Mouse (Mus musculus) stomach, postnatal 0 days (tissue): ENCODE results near the gene Psmb9. TPM values are rescaled to one million over a fixed set of nuclear protein-coding genes. Genes with fewer than 3 reads are reported as not detected.

Experiments used
- ATAC-seq: fragments of 200-750 bp; cut with Nextera tagmentation; 2 replicates; pipeline ENCODE4 v1.8.0; 2017; ENCODE audit not compliant: low FRiP score, low TSS enrichment
- DNase-seq: peaks from one replicate; pipeline ENCODE4 v3.0.0-alpha.2; 2016; ENCODE audit warnings: low spot score
- H3K27ac ChIP-seq: fragments of 300-500 bp; sonication (generic); replicated peaks from 2 replicates; pipeline ENCODE4 v1.5.1; 2014; ENCODE audit warnings: mild to moderate bottlenecking, control low read depth
- H3K27me3 ChIP-seq: fragments of 300-500 bp; sonication (generic); 2 replicates; pipeline ENCODE4 v1.6.1; 2014; ENCODE audit warnings: low read length; ENCODE audit not compliant: control insufficient read depth, insufficient read depth
- H3K36me3 ChIP-seq: fragments of 300-500 bp; sonication (generic); 2 replicates; pipeline ENCODE4 v1.6.1; 2014; ENCODE audit warnings: low read length, mixed read lengths; ENCODE audit not compliant: control insufficient read depth, insufficient read depth
- H3K4me1 ChIP-seq: fragments of 300-500 bp; sonication (generic); replicated peaks from 2 replicates; pipeline ENCODE4 v1.6.1; 2014; ENCODE audit warnings: antibody characterized with exemption; ENCODE audit not compliant: control insufficient read depth, insufficient read depth
- H3K4me2 ChIP-seq: fragments of 300-500 bp; sonication (generic); replicated peaks from 2 replicates; pipeline ENCODE4 v1.6.1; 2014; ENCODE audit warnings: low read depth, mild to moderate bottlenecking, control low read depth, moderate library complexity
- H3K4me3 ChIP-seq: fragments of 300-500 bp; sonication (generic); 2 replicates; pipeline ENCODE4 v1.5.1; 2014; ENCODE audit warnings: low read depth, low read length, control low read depth
- H3K9ac ChIP-seq: fragments of 300-500 bp; sonication (generic); 2 replicates; pipeline ENCODE4 v1.6.1; 2014; ENCODE audit warnings: mild to moderate bottlenecking, low read length, control low read depth, mixed read lengths
- H3K9me3 ChIP-seq: fragments of 300-500 bp; sonication (generic); 2 replicates; pipeline ENCODE4 v1.6.1; 2016; ENCODE audit warnings: low read length; ENCODE audit not compliant: control insufficient read depth
- CTCF ChIP-seq: IDR thresholded peaks from 2 replicates; pipeline ENCODE4 v1.5.1; 2016; ENCODE audit warnings: antibody characterized with exemption, low read depth, mild to moderate bottlenecking, moderate library complexity
- EP300 ChIP-seq: optimal IDR thresholded peaks from 2 replicates; pipeline ENCODE3; 2016; ENCODE audit warnings: antibody characterized with exemption
- WGBS: fragments of 180-500 bp; shearing (Covaris S2); extraction: QIAGEN DNeasy Blood & Tissue Kit; methylation state at CpG from one replicate; pipeline ENCODE4 v1.1.7; 2014; 5-methylcytosine and 5-hydroxymethylcytosine counted together
- polyA plus RNA-seq: library from polyadenylated mRNA; unstranded; fragments of >200 nt; fragmentation: Nextera tagmentation; extraction: Ambion mirVana; gene quantifications from 2 replicates; pipeline ENCODE4 v1.2.1, GENCODE M21; 2015

Psmb9 gene
- polyA plus RNA-seq, 1 experiment from 2014 or later: 12.8 TPM

DNA sequence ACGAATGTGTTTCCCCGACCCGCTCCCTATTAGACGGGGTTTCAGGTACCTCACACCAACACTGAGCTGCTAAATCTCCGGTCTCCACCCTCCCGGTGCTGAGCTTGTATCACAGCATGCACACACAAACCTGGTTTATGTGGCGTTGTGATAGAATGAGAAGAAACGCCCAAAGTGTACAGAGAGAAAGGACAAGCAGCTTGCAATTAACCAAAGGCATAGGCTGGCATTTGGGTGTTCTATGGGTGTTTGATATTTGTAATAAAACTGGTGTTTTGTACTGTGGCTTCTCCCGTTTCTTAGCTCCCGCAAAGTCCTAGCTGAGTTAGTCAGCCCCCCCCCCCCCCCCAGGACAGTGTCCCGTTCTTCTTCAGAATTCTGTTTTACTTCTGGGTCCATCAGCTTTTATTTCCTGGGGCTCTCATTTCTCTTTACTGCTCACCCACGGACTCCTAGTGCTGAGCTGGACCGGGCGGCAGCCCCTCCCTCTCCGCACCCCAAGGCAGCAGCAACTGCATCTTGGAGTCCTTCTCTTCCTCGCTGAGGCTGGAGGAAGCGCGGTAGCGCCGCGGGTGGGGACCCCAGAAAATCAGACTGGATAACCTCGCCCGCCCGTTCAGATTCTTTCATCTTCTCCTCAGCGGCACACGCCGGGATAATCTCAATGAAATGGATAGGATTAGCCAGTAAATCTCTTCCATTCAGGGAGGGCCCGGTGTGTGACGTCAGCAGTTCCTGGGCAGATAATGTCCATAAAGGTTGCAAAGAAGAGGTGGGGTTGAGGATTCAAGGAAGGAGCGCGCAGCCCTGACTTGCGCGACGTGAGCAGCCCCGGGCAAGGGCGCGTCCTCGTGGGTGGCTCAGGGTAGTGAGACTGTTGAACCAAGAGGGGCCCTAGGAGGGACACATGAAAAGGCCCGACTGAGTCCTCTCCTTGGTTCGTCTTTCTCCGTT, 9.7 kb upstream of the Psmb9 start, which contains the start of gene Psmb8:
Gene Psmb8, plus strand, starts transcription at position 781 of the 954 bp plus-strand sequence.
- no peaks in the 10 kb centered on the region for H3K36me3 ChIP-seq
- peak within 1 kb of the TSS; percentile 48 for H3K9ac ChIP-seq
- DNase-seq (peak; percentile 94), ATAC-seq (peak; percentile 92)
- no peaks in the 10 kb centered on the region for H3K9me3 ChIP-seq
- 8% methylated on average over 41 of the region's 41 CpGs for WGBS
- no peaks in the 10 kb centered on the region for H3K4me1 ChIP-seq
- TF ChIP-seq CTCF (peak; percentile 11; the same call in 1 of the 2 replicates), EP300 (no peak)
- H3K4me3 ChIP-seq: peak within 1 kb of the TSS; percentile 50
- H3K27me3 ChIP-seq: no peaks in the 10 kb centered on the region; the same call in 1 of the 2 replicates
- H3K4me2 ChIP-seq: peak within 1 kb of the TSS; percentile 76
- 0 out of 2 replicates have a peak within 1 kb of the TSS, but pooled peaks have one; percentile 14 for H3K27ac ChIP-seq

DNA sequence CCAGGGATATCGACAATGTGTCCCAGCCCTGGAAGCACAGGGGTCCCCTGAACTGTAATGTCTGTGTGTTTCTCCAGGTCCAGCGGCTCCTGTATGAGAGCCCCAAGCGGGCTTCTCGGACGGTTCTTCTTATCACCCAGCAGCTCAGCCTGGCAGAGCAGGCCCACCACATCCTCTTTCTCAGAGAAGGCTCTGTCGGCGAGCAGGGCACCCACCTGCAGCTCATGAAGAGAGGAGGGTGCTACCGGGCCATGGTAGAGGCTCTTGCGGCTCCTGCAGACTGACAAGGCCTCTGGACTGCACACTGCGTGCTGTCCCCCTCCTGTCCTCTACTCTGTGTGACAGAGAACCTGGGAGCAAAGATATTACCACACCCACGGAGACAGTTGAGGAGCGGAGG, 8.9 kb upstream of the Psmb9 start:
- DNase-seq: no peak
- no peaks in the 10 kb centered on the region for H3K4me1 ChIP-seq
- no peak overlapping the region for H3K4me3 ChIP-seq
- WGBS: 63% methylated on average over 12 of the region's 12 CpGs
- H3K4me2 ChIP-seq: no peak overlapping the region
- H3K9ac ChIP-seq: no peak overlapping the region
- no peak overlapping the region for H3K27ac ChIP-seq
- no peak for ATAC-seq
- H3K9me3 ChIP-seq: no peaks in the 10 kb centered on the region
- no peaks in the 10 kb centered on the region; the same call in 1 of the 2 replicates for H3K27me3 ChIP-seq
- TF ChIP-seq CTCF: no peak
- TF ChIP-seq EP300: no peak
- no peaks in the 10 kb centered on the region for H3K36me3 ChIP-seq

DNA sequence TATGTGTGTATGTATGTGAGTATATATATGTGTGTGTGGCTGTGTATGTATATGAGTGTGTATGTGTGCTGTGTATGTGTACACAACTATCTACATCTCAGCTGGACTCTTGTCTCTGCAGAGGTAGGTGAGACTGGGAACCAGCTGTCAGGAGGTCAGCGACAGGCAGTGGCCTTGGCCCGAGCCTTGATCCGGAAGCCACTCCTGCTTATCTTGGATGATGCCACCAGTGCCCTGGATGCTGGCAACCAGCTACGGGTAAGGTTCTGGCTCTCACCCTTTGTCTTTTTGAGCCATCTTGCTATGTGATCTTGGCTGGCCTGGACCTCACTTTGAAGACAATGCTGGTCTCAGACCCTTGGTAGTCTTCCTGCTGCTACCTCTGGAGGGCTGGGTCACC, 7.2 kb upstream of the Psmb9 start:
- DNase-seq: no peak
- Histone ChIP-seq H3K9me3 (no peaks in the 10 kb centered on the region), H3K27me3 (no peaks in the 10 kb centered on the region; the same call in 1 of the 2 replicates), H3K4me3 (no peak overlapping the region), H3K36me3 (no peaks in the 10 kb centered on the region), H3K4me1 (no peaks in the 10 kb centered on the region), H3K9ac (no peak overlapping the region), H3K27ac (no peak overlapping the region), H3K4me2 (no peak overlapping the region)
- ATAC-seq: no peak
- TF ChIP-seq EP300 (no peak), CTCF (no peak)
- 92% methylated on average over 4 of the region's 4 CpGs for WGBS

GRCm38 (mm10) chr17:34193468-34193867, 5.9 kb upstream of the Psmb9 start:
- H3K4me1 ChIP-seq: no peaks in the 10 kb centered on the region
- DNase-seq: no peak
- no peak for ATAC-seq
- TF ChIP-seq CTCF (no peak), EP300 (no peak)
- no peak overlapping the region for H3K4me2 ChIP-seq
- H3K36me3 ChIP-seq: no peaks in the 10 kb centered on the region
- H3K27ac ChIP-seq: no peak overlapping the region
- 50% methylated on average over 8 of the region's 8 CpGs for WGBS
- no peaks in the 10 kb centered on the region for H3K9me3 ChIP-seq
- H3K27me3 ChIP-seq: no peaks in the 10 kb centered on the region; the same call in 1 of the 2 replicates
- H3K4me3 ChIP-seq: no peak overlapping the region
- H3K9ac ChIP-seq: no peak overlapping the region

DNA sequence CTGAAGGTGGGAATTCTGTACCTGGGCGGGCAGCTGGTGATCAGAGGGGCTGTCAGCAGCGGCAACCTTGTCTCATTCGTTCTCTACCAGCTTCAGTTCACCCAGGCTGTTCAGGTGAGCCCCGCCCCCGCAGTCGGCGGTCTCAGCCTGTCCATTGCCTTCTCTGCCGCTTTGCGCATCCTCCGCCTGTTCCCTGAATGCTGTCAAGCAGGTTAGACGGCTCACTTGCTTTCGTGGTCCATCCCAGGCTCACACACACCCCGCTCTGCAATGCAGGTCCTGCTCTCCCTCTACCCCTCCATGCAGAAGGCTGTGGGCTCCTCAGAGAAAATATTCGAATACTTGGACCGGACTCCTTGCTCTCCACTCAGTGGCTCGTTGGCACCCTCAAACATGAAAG, 5.3 kb upstream of the Psmb9 start:
- no peak overlapping the region for H3K27ac ChIP-seq
- H3K4me2 ChIP-seq: no peak overlapping the region
- no peak for ATAC-seq
- WGBS: 25% methylated on average over 16 of the region's 16 CpGs
- TF ChIP-seq CTCF: no peak
- TF ChIP-seq EP300: no peak
- no peak overlapping the region for H3K4me3 ChIP-seq
- no peaks in the 10 kb centered on the region for H3K4me1 ChIP-seq
- DNase-seq: no peak
- no peaks in the 10 kb centered on the region for H3K36me3 ChIP-seq
- H3K9me3 ChIP-seq: no peaks in the 10 kb centered on the region
- no peaks in the 10 kb centered on the region; the same call in 1 of the 2 replicates for H3K27me3 ChIP-seq
- H3K9ac ChIP-seq: no peak overlapping the region

DNA sequence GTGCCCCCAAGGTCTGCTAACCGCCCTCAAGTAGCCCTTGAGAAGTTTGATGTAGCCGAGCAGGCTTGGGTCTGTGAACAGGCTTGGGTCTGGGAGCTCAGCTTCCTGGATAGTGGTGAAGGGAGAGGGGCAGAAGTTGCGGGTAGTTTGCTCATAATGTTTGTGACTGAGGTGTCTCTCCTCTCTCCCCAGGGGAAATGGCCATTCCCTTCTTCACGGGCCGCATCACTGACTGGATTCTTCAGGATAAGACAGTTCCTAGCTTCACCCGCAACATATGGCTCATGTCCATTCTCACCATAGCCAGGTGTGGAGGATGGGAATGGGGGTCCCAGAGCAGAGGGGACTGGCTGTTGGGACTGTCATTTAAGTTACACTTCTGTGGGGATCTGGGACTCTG, 1.4 kb upstream of the Psmb9 start:
- Histone ChIP-seq H3K27me3 (no peaks in the 10 kb centered on the region), H3K4me3 (no peak overlapping the region), H3K9ac (no peak overlapping the region), H3K4me1 (no peaks in the 10 kb centered on the region), H3K27ac (no peak overlapping the region), H3K36me3 (no peaks in the 10 kb centered on the region), H3K4me2 (no peak overlapping the region), H3K9me3 (no peaks in the 10 kb centered on the region)
- ATAC-seq: no peak
- WGBS: 85% methylated on average over 6 of the region's 6 CpGs
- DNase-seq: no peak
- TF ChIP-seq CTCF (no peak), EP300 (no peak)
